Mouse (Mus musculus) cortical plate, adult 2 months (tissue): Measurements from ENCODE around the gene Aldh1a2. TPM values are rescaled to one million over a fixed set of nuclear protein-coding genes. Genes with fewer than 3 reads are reported as not detected.

Source experiments
- H3K27ac ChIP-seq: fragments of 200-500 bp; 2 replicates; pipeline ENCODE4 v1.5.1; 2012; ENCODE audit warnings: low read length, control low read depth, inconsistent platforms; ENCODE audit not compliant: insufficient read depth
- H3K4me1 ChIP-seq: fragments of 200-500 bp; 2 replicates; pipeline ENCODE4 v1.6.1; 2011; ENCODE audit warnings: low read length; ENCODE audit not compliant: control insufficient read depth, insufficient read depth
- H3K4me3 ChIP-seq: fragments of 200-500 bp; 2 replicates; pipeline ENCODE4 v1.5.1; 2011; ENCODE audit warnings: mild to moderate bottlenecking, low read length, control low read depth; ENCODE audit not compliant: insufficient read depth
- CTCF ChIP-seq: fragments of 200-500 bp; IDR thresholded peaks from 2 replicates; pipeline ENCODE4 v1.5.1; 2011; ENCODE audit warnings: mild to moderate bottlenecking, control low read depth, low read length; ENCODE audit not compliant: insufficient read depth; ENCODE audit errors: extremely low read depth
- POLR2A ChIP-seq: fragments of 200-500 bp; IDR thresholded peaks from 2 replicates; pipeline ENCODE4 v1.6.1; 2011; ENCODE audit warnings: mild to moderate bottlenecking, low read length, control low read depth; ENCODE audit not compliant: insufficient read depth; ENCODE audit errors: extremely low read depth
- polyA plus RNA-seq: library from polyadenylated mRNA; depleted of rRNA; stranded (reverse); fragments of >200 nt; gene quantifications from 2 replicates; pipeline ENCODE4 v1.2.3, GENCODE M21; 2012

The Aldh1a2 gene
- polyA plus RNA-seq, 1 experiment, result 8.1 TPM

- TF ChIP-seq CTCF, result no peak
- no peak for TF ChIP-seq POLR2A
- H3K27ac ChIP-seq, result no peak overlapping the region
- no peaks in the 10 kb centered on the region for H3K4me1 ChIP-seq
- no peak overlapping the region for H3K4me3 ChIP-seq
Observed at GRCm38 (mm10) chr9:71239926-71240325, 24.3 kb downstream of the Aldh1a2 start.

- TF ChIP-seq POLR2A (no peak), CTCF (no peak)
- no peak overlapping the region for H3K4me3 ChIP-seq
- H3K27ac ChIP-seq, result no peak overlapping the region
- no peaks in the 10 kb centered on the region for H3K4me1 ChIP-seq
Observed at GRCm38 (mm10) chr9:71241515-71242411, 26.2 kb downstream of the Aldh1a2 start.

- Histone ChIP-seq H3K27ac (no peak overlapping the region), H3K4me3 (no peak overlapping the region), H3K4me1 (no peaks in the 10 kb centered on the region)
- TF ChIP-seq POLR2A, result no peak
- TF ChIP-seq CTCF, result no peak
Observed at GRCm38 (mm10) chr9:71242412-71242781, 26.8 kb downstream of the Aldh1a2 start.

GRCm38 (mm10) chr9:71254380-71254779, 38.8 kb downstream of the Aldh1a2 start:
- TF ChIP-seq POLR2A, result no peak
- TF ChIP-seq CTCF, result no peak
- H3K4me3 ChIP-seq, result no peak overlapping the region
- H3K27ac ChIP-seq, result no peak overlapping the region
- no peaks in the 10 kb centered on the region for H3K4me1 ChIP-seq

- Histone ChIP-seq H3K4me1 (no peaks in the 10 kb centered on the region), H3K4me3 (no peak overlapping the region), H3K27ac (no peak overlapping the region)
- no peak for TF ChIP-seq POLR2A
- no peak for TF ChIP-seq CTCF
Observed at GRCm38 (mm10) chr9:71262711-71263110, 47.1 kb downstream of the Aldh1a2 start.

- no peak overlapping the region for H3K4me3 ChIP-seq
- H3K27ac ChIP-seq, result no peak overlapping the region
- no peaks in the 10 kb centered on the region for H3K4me1 ChIP-seq
- TF ChIP-seq CTCF, result no peak
Observed at GRCm38 (mm10) chr9:71269711-71270110, 54.1 kb downstream of the Aldh1a2 start.

GRCm38 (mm10) chr9:71270205-71270604, 54.6 kb downstream of the Aldh1a2 start:
- no peak overlapping the region for H3K4me3 ChIP-seq
- H3K4me1 ChIP-seq, result no peaks in the 10 kb centered on the region
- no peak overlapping the region for H3K27ac ChIP-seq
- no peak for TF ChIP-seq POLR2A
- TF ChIP-seq CTCF, result no peak

GRCm38 (mm10) chr9:71276149-71276721, 60.6 kb downstream of the Aldh1a2 start:
- no peak for TF ChIP-seq POLR2A
- TF ChIP-seq CTCF, result no peak
- Histone ChIP-seq H3K4me1 (no peaks in the 10 kb centered on the region), H3K4me3 (no peak overlapping the region), H3K27ac (no peak overlapping the region)

- H3K4me3 ChIP-seq, result no peak overlapping the region
- TF ChIP-seq POLR2A (no peak), CTCF (no peak)
Observed at GRCm38 (mm10) chr9:71278741-71279140, 63.2 kb downstream of the Aldh1a2 start.

GRCm38 (mm10) chr9:71283156-71283555, 67.6 kb downstream of the Aldh1a2 start:
- no peak overlapping the region for H3K4me3 ChIP-seq

More at GRCm38 (mm10) chr9:71278741-71279140, 63.2 kb downstream of the Aldh1a2 start:
- Histone ChIP-seq H3K4me1 (no peaks in the 10 kb centered on the region), H3K27ac (no peak overlapping the region)

More at GRCm38 (mm10) chr9:71283156-71283555, 67.6 kb downstream of the Aldh1a2 start:
- H3K27ac ChIP-seq, result no peak overlapping the region
- TF ChIP-seq POLR2A, result no peak
- TF ChIP-seq CTCF, result no peak
- no peaks in the 10 kb centered on the region for H3K4me1 ChIP-seq
